ENCODE assay signal across 8 mouse cellular contexts in the genomic region with DNA sequence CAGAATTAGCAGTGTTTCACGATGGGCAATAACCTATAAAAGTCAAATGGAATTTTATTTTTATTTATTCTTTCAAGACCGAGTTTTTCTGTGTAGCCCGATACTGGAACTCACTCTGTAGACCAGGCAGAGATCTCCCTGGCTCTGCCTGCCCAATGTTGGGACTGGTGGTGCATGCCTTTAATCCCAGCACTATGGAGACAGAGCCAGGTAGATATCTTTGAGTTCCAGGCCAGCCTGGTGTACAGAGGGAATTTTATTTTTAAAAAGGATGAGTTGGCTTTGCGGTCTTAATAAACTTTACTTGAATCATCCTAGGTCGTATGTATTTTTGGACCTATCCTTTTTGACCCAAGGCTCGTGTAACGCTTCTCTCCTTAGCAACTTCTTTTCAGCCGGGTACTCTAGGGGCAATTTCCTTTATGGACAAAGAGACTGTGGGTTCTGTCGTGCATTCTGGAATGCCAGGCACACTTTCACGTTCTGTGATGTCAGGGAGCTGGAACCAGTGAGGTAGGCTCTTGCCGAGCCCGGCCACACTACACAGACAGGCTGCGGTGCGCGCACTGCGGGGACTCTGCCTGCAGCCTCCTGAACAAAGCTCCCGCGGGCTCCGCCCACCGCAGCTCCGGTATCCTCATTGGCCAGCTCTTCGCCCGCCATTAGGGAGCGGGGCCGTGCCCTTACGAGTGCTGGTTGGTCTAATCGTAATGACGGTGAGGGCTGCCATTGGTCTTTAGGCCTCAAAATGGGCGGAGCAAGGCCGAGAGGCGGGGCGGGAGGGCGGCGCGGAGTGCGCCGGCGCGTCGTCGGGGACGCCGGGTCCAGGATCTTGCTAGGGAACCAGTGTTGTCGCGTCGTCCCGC. TPM values are rescaled to one million over a fixed set of nuclear protein-coding genes. Genes with fewer than 3 reads are reported as not detected.
DNase-seq lines count a peak whose midpoint lies in the region; ATAC-seq and TF ChIP-seq lines count a peak whose summit lies in the region.

Mdm1 (plus strand) TSS at position 794 of the 866 bp plus-strand sequence.

- peak; percentile 100 for ATAC-seq in forebrain, embryonic 11.5 days (replicated peaks; ENCODE audit: low FRiP score)
- ATAC-seq in heart, embryonic 16.5 days (replicated peaks; ENCODE audit: extremely low read depth, insufficient read depth, low FRiP score), result peak; percentile 100
- ATAC-seq in liver, embryonic 15.5 days (ENCODE audit: insufficient read depth), result peak; percentile 99
- ATAC-seq in neural tube, embryonic 12.5 days (ENCODE audit: low FRiP score, low read depth), result peak; percentile 100

- H3K79me2 ChIP-seq in CH12.LX (replicated peaks; ENCODE audit: control insufficient read depth, extremely low read depth, insufficient read depth, poor library complexity, severe bottlenecking), result no peaks in the 10 kb centered on the region

- in situ Hi-C loops in CH12.LX (cut with MboI; ENCODE audit: low pct_ligation_motif_present, low pct_unique_long_range_greater_than_20kb, low sequenced_read_pairs), result no loop called here

- no peak for TF ChIP-seq EP300 in CH12.LX (IDR thresholded peaks at IDR 0.05; ENCODE audit: low read length)

- H3K36me3 ChIP-seq in CH12.LX (replicated peaks in 1 of 2; ENCODE audit: control insufficient read depth in 1 of 2, insufficient read depth in 1 of 2, low read length in 1 of 2), result peaks cover 0 to 10% of the 10 kb centered on the region in 2 experiments
- H3K36me3 ChIP-seq in forebrain, embryonic 11.5 days (ENCODE audit: control insufficient read depth, insufficient read depth, low read length), result no peaks in the 10 kb centered on the region; the same call in 1 of the 2 replicates
- H3K36me3 ChIP-seq in heart, embryonic 16.5 days (ENCODE audit: control insufficient read depth, insufficient read depth), result no peaks in the 10 kb centered on the region
- H3K36me3 ChIP-seq in liver, embryonic 15.5 days (replicated peaks), result no peaks in the 10 kb centered on the region
- 0 out of 2 replicates have a peak, but pooled peaks cover 6% of the 10 kb centered on the region for H3K36me3 ChIP-seq in neural tube, embryonic 12.5 days

- H3K4me1 ChIP-seq in CH12.LX (ENCODE audit: control insufficient read depth in 1 of 2, insufficient read depth in 2 of 2), result peaks cover 2 to 16% of the 10 kb centered on the region in 2 experiments; a peak in 3 of 4 replicates
- no peaks in the 10 kb centered on the region; the same call in 1 of the 2 replicates for H3K4me1 ChIP-seq in forebrain, embryonic 11.5 days (replicated peaks; ENCODE audit: control insufficient read depth, insufficient read depth, low read length)
- no peaks in the 10 kb centered on the region for H3K4me1 ChIP-seq in heart, embryonic 16.5 days (ENCODE audit: control insufficient read depth, insufficient read depth, low read length)
- H3K4me1 ChIP-seq in liver, embryonic 15.5 days (replicated peaks), result peaks cover 16% of the 10 kb centered on the region
- H3K4me1 ChIP-seq in neural tube, embryonic 12.5 days, result peaks cover 6% of the 10 kb centered on the region; the same call in 1 of the 2 replicates

- H3K9me3 ChIP-seq in CH12.LX (replicated peaks; ENCODE audit: low read length), result no peaks in the 10 kb centered on the region
- no peaks in the 10 kb centered on the region for H3K9me3 ChIP-seq in forebrain, embryonic 11.5 days (ENCODE audit: control insufficient read depth, low read length)
- H3K9me3 ChIP-seq in heart, embryonic 16.5 days (replicated peaks; ENCODE audit: control insufficient read depth, low read length), result no peaks in the 10 kb centered on the region
- no peaks in the 10 kb centered on the region for H3K9me3 ChIP-seq in liver, embryonic 15.5 days (replicated peaks)
- no peaks in the 10 kb centered on the region for H3K9me3 ChIP-seq in neural tube, embryonic 12.5 days

- H3K27me3 ChIP-seq in CH12.LX (replicated peaks), result no peaks in the 10 kb centered on the region
- H3K27me3 ChIP-seq in forebrain, embryonic 11.5 days (ENCODE audit: control insufficient read depth, insufficient read depth, low read length), result no peaks in the 10 kb centered on the region
- H3K27me3 ChIP-seq in heart, embryonic 16.5 days (ENCODE audit: control insufficient read depth, insufficient read depth, low read length), result no peaks in the 10 kb centered on the region
- H3K27me3 ChIP-seq in liver, embryonic 15.5 days, result no peaks in the 10 kb centered on the region
- H3K27me3 ChIP-seq in neural tube, embryonic 12.5 days (replicated peaks), result no peaks in the 10 kb centered on the region

- H3K4me3 ChIP-seq in CH12.LX (replicated peaks in 1 of 3; ENCODE audit: low read depth in 2 of 3, low read length in 2 of 3, poor library complexity in 1 of 3), result peak within 1 kb of the TSS; percentile 43 to 90 (median 67)
- peak within 1 kb of the TSS; percentile 80 for H3K4me3 ChIP-seq in forebrain, embryonic 11.5 days (ENCODE audit: low read depth, low read length)
- peak within 1 kb of the TSS; percentile 72 for H3K4me3 ChIP-seq in heart, embryonic 16.5 days (ENCODE audit: low read length)
- H3K4me3 ChIP-seq in liver, embryonic 15.5 days (replicated peaks), result peak within 1 kb of the TSS; percentile 87
- H3K4me3 ChIP-seq in neural tube, embryonic 12.5 days, result peak within 1 kb of the TSS; percentile 91

- H3K4me2 ChIP-seq in CH12.LX (ENCODE audit: insufficient read depth, low read depth, poor library complexity, severe bottlenecking), result peak within 1 kb of the TSS; percentile 85
- H3K4me2 ChIP-seq in forebrain, embryonic 11.5 days (ENCODE audit: low read depth, low read length, severe bottlenecking), result peak within 1 kb of the TSS; percentile 62
- H3K4me2 ChIP-seq in heart, embryonic 16.5 days (ENCODE audit: low read depth, low read length), result peak within 1 kb of the TSS; percentile 82
- H3K4me2 ChIP-seq in liver, embryonic 15.5 days, result peak within 1 kb of the TSS; percentile 97
- peak within 1 kb of the TSS; percentile 84 for H3K4me2 ChIP-seq in neural tube, embryonic 12.5 days (replicated peaks)

- TF ChIP-seq RAD21 in CH12.LX (IDR thresholded peaks at IDR 0.05; ENCODE audit: low read depth, low read length), result no peak

- peak; percentile 98 for DNase-seq in CH12.LX (ENCODE audit: extremely low read depth)
- peak; percentile 93 for DNase-seq in c-Kit-positive CD71-positive TER-119-negative erythroid progenitor cells, embryonic 14.5 days (ENCODE audit: low read depth)
- peak; percentile 99 for DNase-seq in forebrain, embryonic 11.5 days (ENCODE audit: low spot score)
- DNase-seq in kidney, postnatal 36 days, result peak; percentile 98
- peak; percentile 93 for DNase-seq in telencephalon, adult 2 months (ENCODE audit: low read depth, low spot score)

- TF ChIP-seq CTCF in CH12.LX (conservative IDR thresholded peaks at IDR 0.05 in 1 of 2, IDR thresholded peaks at IDR 0.05 in 1 of 2; ENCODE audit: low read depth in 2 of 2, low read length in 2 of 2), result no peak

- H3K9ac ChIP-seq in CH12.LX (ENCODE audit: insufficient read depth, low read depth), result peak within 1 kb of the TSS; percentile 67
- H3K9ac ChIP-seq in forebrain, embryonic 11.5 days (ENCODE audit: low read length), result peak within 1 kb of the TSS; percentile 70
- H3K9ac ChIP-seq in heart, embryonic 16.5 days (ENCODE audit: low read length), result peak within 1 kb of the TSS; percentile 68
- H3K9ac ChIP-seq in liver, embryonic 15.5 days, result peak within 1 kb of the TSS; percentile 83
- H3K9ac ChIP-seq in neural tube, embryonic 12.5 days, result peak within 1 kb of the TSS; percentile 70

- peak; percentile 98 for TF ChIP-seq POLR2A in CH12.LX (IDR thresholded peaks at IDR 0.05; ENCODE audit: low read depth, low read length)

- dilution Hi-C loops in CH12.LX (cut with MboI; ENCODE audit: extremely low pct_ligation_motif_present, extremely low pct_unique_long_range_greater_than_20kb, low sequenced_read_pairs), result no loop called here

- WGBS in forebrain, embryonic 11.5 days, result 6% methylated on average over 46 of the region's 47 CpGs
- WGBS in heart, embryonic 16.5 days, result 5% methylated on average over 47 of the region's 47 CpGs
- WGBS in liver, embryonic 15.5 days (ENCODE audit: insufficient replicate concordance), result 3% methylated on average over 47 of the region's 47 CpGs
- 6% methylated on average over 47 of the region's 47 CpGs for WGBS in neural tube, embryonic 12.5 days

- H3K27ac ChIP-seq in CH12.LX (ENCODE audit: insufficient read depth, low read depth), result no peak within 1 kb of the TSS
- H3K27ac ChIP-seq in forebrain, embryonic 11.5 days (ENCODE audit: low read depth, low read length), result peak within 1 kb of the TSS; percentile 70
- no peak within 1 kb of the TSS for H3K27ac ChIP-seq in heart, embryonic 16.5 days (ENCODE audit: low read length)
- H3K27ac ChIP-seq in liver, embryonic 15.5 days (replicated peaks), result peak within 1 kb of the TSS; percentile 29; the same call in 1 of the 2 replicates
- H3K27ac ChIP-seq in neural tube, embryonic 12.5 days, result no peak within 1 kb of the TSS

TF ChIP-seq in CH12.LX, 34 proteins besides CTCF, POLR2A, EP300 and RAD21 (continues in another document):
- TF ChIP-seq TCF12 (IDR thresholded peaks at IDR 0.05; ENCODE audit: low read depth, low read length) (peak; percentile 89; the same call in 1 of the 2 replicates), ZNF384 (IDR thresholded peaks at IDR 0.05; ENCODE audit: low read depth, low read length) (no peak), ZMIZ1 (IDR thresholded peaks at IDR 0.05; ENCODE audit: low read depth, low read length) (peak; percentile 94), NRF1 (IDR thresholded peaks at IDR 0.05; ENCODE audit: low read depth, low read length) (peak; percentile 84), IRF4 (IDR thresholded peaks at IDR 0.05; ENCODE audit: low read depth, low read length) (0 out of 2 replicates have a peak, but pooled peaks have one; percentile 10), UBTF (IDR thresholded peaks at IDR 0.05; ENCODE audit: low read depth, low read length) (0 out of 2 replicates have a peak, but pooled peaks have one; percentile 20), BHLHE40 (IDR thresholded peaks at IDR 0.05; ENCODE audit: low read depth, low read length) (no peak; the same call in 1 of the 2 replicates), CHD2 (IDR thresholded peaks at IDR 0.05; ENCODE audit: low read length) (peak; percentile 43), MXI1 (IDR thresholded peaks at IDR 0.05; ENCODE audit: low read depth, low read length) (peak; percentile 78), ELF1 (IDR thresholded peaks at IDR 0.05; ENCODE audit: low read depth, low read length) (peak; percentile 43; the same call in 1 of the 2 replicates), PAX5 (IDR thresholded peaks at IDR 0.05; ENCODE audit: low read length) (no peak), MAX (IDR thresholded peaks at IDR 0.05; ENCODE audit: low read length) (peak; percentile 24; the same call in 1 of the 2 replicates)

RNA-seq across cellular contexts. Expression of gene Mdm1, which starts in this region (rescaled TPM):
- 6.8 and 7.7 TPM in 2 replicates for total RNA-seq in CH12.LX (2012; rRNA removed)
- total RNA-seq in CH12.LX (2014; rRNA removed), result 10.4 and 12.6 TPM in 2 replicates
- 9.7 and 10.8 TPM in 2 replicates for polyA plus RNA-seq in CH12.LX (2012; ENCODE audit: insufficient read length, low read depth)
- polyA plus RNA-seq in forebrain, embryonic 11.5 days (2014; fragmentation: Nextera tagmentation; extraction: Ambion mirVana), result 61.8 and 67.1 TPM in 2 replicates
- polyA plus RNA-seq in heart, embryonic 16.5 days (2015; fragmentation: Nextera tagmentation; extraction: Ambion mirVana), result 15.8 and 19.3 TPM in 2 replicates
- polyA plus RNA-seq in liver, embryonic 15.5 days (2015; fragmentation: Nextera tagmentation; extraction: Ambion mirVana), result 8.3 and 8.4 TPM in 2 replicates
- 47.1 and 47.5 TPM in 2 replicates for polyA plus RNA-seq in neural tube, embryonic 12.5 days (2016; fragmentation: Nextera tagmentation; extraction: Ambion mirVana)

Comparison
In these comparisons a context has a peak if more than half of its experiments do, and no peak if none do; other contexts are left out.
1. H3K27ac ChIP-seq: peak in forebrain, embryonic 11.5 days (single experiment) and liver, embryonic 15.5 days (single experiment); none in CH12.LX (single experiment), heart, embryonic 16.5 days (single experiment) and neural tube, embryonic 12.5 days (single experiment).
2. Peak in every context shown above with its lines, with median percentiles within 50 percentile points of each other: DNase-seq, H3K4me2 ChIP-seq, H3K4me3 ChIP-seq, H3K9ac ChIP-seq and ATAC-seq.